Mouse (Mus musculus): ENCODE measurements around the gene Dcaf12l2. TPM values are rescaled to one million over a fixed set of nuclear protein-coding genes. Genes with fewer than 3 reads are reported as not detected.

Dcaf12l2 gene
- polyA plus RNA-seq (2021; fragmentation: Nextera tagmentation), result 1.5 and 1.6 TPM in 2 replicates
- long read RNA-seq, experiment 1, transcript Dcaf12l2-201 (1 exons, 2,885 nt), result major isoform, 8 of 8 reads
- long read RNA-seq, experiment 1, partial matches to known transcripts, result 0 of 8 reads
- long read RNA-seq, experiment 1, other reads (novel, unspliced or antisense), result 0 of 8 reads
- long read RNA-seq, experiment 2, partial matches to known transcripts, result 0 of 4 reads
- long read RNA-seq, experiment 2, other reads (novel, unspliced or antisense), result 0 of 4 reads

GRCm38 (mm10) chrX:44367646-44368521 lies at the start of gene Dcaf12l2:
Gene Dcaf12l2 (minus strand): TSS chrX:44368342.

Data from layer of hippocampus, adult 6 months (tissue).